Mouse (Mus musculus) liver, embryonic 15.5 days (tissue): ENCODE measurements at regions not wholly inside any gene's neighbourhood (a gene's known extent, or its start where the extent isn't known, plus 50 kb on each side); places are given as distances from the start of the nearest gene placed in this dataset.

Experiments
- ATAC-seq: fragments of 200-750 bp; cut with Nextera tagmentation; 2 replicates; pipeline ENCODE4 v1.8.0; 2017; ENCODE audit warnings: moderate number of reproducible peaks, mild to moderate bottlenecking, moderate library complexity; ENCODE audit not compliant: insufficient read depth
- H3K27ac ChIP-seq: fragments of 300-500 bp; sonication (generic); replicated peaks from 2 replicates; pipeline ENCODE4 v1.5.1; 2015; ENCODE audit warnings: mild to moderate bottlenecking, inconsistent platforms
- H3K27me3 ChIP-seq: fragments of 300-500 bp; sonication (generic); 2 replicates; pipeline ENCODE4 v1.6.1; 2015; ENCODE audit warnings: mild to moderate bottlenecking, inconsistent platforms
- H3K36me3 ChIP-seq: fragments of 300-500 bp; sonication (generic); replicated peaks from 2 replicates; pipeline ENCODE4 v1.6.1; 2015; ENCODE audit warnings: moderate library complexity, mild to moderate bottlenecking, inconsistent platforms
- H3K4me1 ChIP-seq: fragments of 300-500 bp; sonication (generic); replicated peaks from 2 replicates; pipeline ENCODE4 v1.6.1; 2015; ENCODE audit warnings: inconsistent platforms
- H3K4me2 ChIP-seq: fragments of 300-500 bp; sonication (generic); 2 replicates; pipeline ENCODE4 v1.6.1; 2015; ENCODE audit warnings: moderate library complexity, mild to moderate bottlenecking, inconsistent platforms
- H3K4me3 ChIP-seq: fragments of 300-500 bp; sonication (generic); replicated peaks from 2 replicates; pipeline ENCODE4 v1.5.1; 2015; ENCODE audit warnings: mild to moderate bottlenecking, inconsistent platforms
- H3K9ac ChIP-seq: fragments of 300-500 bp; sonication (generic); 2 replicates; pipeline ENCODE4 v1.6.1; 2015; ENCODE audit warnings: moderate library complexity, mild to moderate bottlenecking, inconsistent platforms
- H3K9me3 ChIP-seq: fragments of 300-500 bp; sonication (generic); replicated peaks from 2 replicates; pipeline ENCODE4 v1.6.1; 2016; ENCODE audit warnings: inconsistent platforms
- WGBS: fragments of 180-500 bp; shearing (Covaris S2); methylation state at CpG from one replicate; pipeline ENCODE4 v1.1.7; 2015; ENCODE audit warnings: mixed read lengths; ENCODE audit not compliant: insufficient replicate concordance; 5-methylcytosine and 5-hydroxymethylcytosine counted together

- H3K4me1 ChIP-seq: no peaks in the 10 kb centered on the region
- no peak overlapping the region for H3K4me3 ChIP-seq
- no peaks in the 10 kb centered on the region for H3K9me3 ChIP-seq
- no peaks in the 10 kb centered on the region for H3K27me3 ChIP-seq
- no peaks in the 10 kb centered on the region for H3K36me3 ChIP-seq
- no peak overlapping the region for H3K9ac ChIP-seq
- H3K27ac ChIP-seq: no peak overlapping the region
- WGBS: 67% methylated on average over 1 of the region's 1 CpGs
- no peak overlapping the region for H3K4me2 ChIP-seq
- no peak for ATAC-seq
Observed at GRCm38 (mm10) chr12:58743800-58744199, 268.0 kb downstream of the Sec23a start.

GRCm38 (mm10) chr12:58728094-58728493 is 283.7 kb downstream of the Sec23a start:
- no peak overlapping the region for H3K27ac ChIP-seq
- H3K4me2 ChIP-seq: no peak overlapping the region
- H3K9ac ChIP-seq: no peak overlapping the region
- no peak overlapping the region for H3K4me3 ChIP-seq
- ATAC-seq: no peak
- H3K4me1 ChIP-seq: no peaks in the 10 kb centered on the region
- H3K9me3 ChIP-seq: no peaks in the 10 kb centered on the region
- no peaks in the 10 kb centered on the region for H3K36me3 ChIP-seq
- no peaks in the 10 kb centered on the region for H3K27me3 ChIP-seq
- 36% methylated on average over 1 of the region's 1 CpGs for WGBS

DNA sequence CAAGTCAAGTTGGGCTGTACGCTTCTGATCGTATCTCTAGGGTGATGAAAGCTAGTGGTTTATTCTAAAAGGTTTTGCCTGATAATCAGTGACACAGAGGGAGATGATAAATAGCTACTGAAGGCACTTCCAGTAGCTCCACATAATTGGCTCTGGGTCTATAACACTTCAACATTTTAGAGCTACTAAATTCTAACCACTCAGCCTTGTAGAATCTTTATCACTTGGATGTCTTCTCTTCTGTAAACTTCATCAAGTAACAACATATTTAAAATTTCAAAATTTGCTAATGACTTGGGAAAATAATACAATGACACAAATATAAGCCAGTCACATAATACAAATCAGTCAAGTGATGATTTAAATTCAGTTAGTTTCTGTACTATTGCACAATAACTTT is 284.3 kb downstream of the Sec23a start:
- no peaks in the 10 kb centered on the region for H3K27me3 ChIP-seq
- no peak overlapping the region for H3K9ac ChIP-seq
- no peak overlapping the region for H3K4me2 ChIP-seq
- no peak for ATAC-seq
- H3K9me3 ChIP-seq: no peaks in the 10 kb centered on the region
- WGBS: 66% methylated on average over 2 of the region's 2 CpGs
- H3K27ac ChIP-seq: no peak overlapping the region
- no peaks in the 10 kb centered on the region for H3K4me1 ChIP-seq
- H3K36me3 ChIP-seq: no peaks in the 10 kb centered on the region
- no peak overlapping the region for H3K4me3 ChIP-seq

GRCm38 (mm10) chr12:58717908-58718307 is 293.9 kb downstream of the Sec23a start:
- H3K4me2 ChIP-seq: no peak overlapping the region
- no peak overlapping the region for H3K27ac ChIP-seq
- no peaks in the 10 kb centered on the region for H3K9me3 ChIP-seq
- H3K9ac ChIP-seq: no peak overlapping the region
- no peak for ATAC-seq
- H3K36me3 ChIP-seq: no peaks in the 10 kb centered on the region
- H3K4me1 ChIP-seq: no peaks in the 10 kb centered on the region
- no peaks in the 10 kb centered on the region for H3K27me3 ChIP-seq
- 68% methylated on average over 6 of the region's 6 CpGs for WGBS
- H3K4me3 ChIP-seq: no peak overlapping the region

- WGBS: 28% methylated on average over 1 of the region's 1 CpGs
Observed at GRCm38 (mm10) chr12:58714207-58714606, 297.6 kb downstream of the Sec23a start.

DNA sequence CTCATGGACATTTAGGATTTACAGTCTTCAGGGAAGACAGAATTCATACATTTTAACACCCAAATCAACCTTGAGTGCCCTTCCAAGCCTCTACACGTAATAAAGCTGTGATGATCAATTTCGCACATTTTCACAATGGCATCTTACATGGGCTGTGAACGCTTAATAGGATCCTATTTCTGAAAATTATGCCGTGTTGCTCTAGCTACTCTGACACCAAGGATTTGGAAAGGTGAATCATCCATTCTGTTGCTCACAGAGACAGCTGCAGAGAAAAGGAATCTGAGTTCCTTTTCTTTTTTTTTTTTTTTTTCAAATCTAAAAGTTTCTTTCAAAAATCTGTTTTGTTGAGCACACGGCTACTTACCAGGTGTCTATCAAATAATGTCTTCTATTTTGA is 316.1 kb downstream of the Sec23a start:
- Histone ChIP-seq H3K4me2 (no peak overlapping the region), H3K9me3 (no peaks in the 10 kb centered on the region), H3K4me3 (no peak overlapping the region), H3K4me1 (no peaks in the 10 kb centered on the region), H3K27ac (no peak overlapping the region), H3K27me3 (no peaks in the 10 kb centered on the region), H3K36me3 (no peaks in the 10 kb centered on the region), H3K9ac (no peak overlapping the region)
- WGBS: 69% methylated on average over 5 of the region's 5 CpGs
- no peak for ATAC-seq

More at GRCm38 (mm10) chr12:58714207-58714606, 297.6 kb downstream of the Sec23a start:
- Histone ChIP-seq H3K27me3 (no peaks in the 10 kb centered on the region), H3K4me3 (no peak overlapping the region), H3K4me1 (no peaks in the 10 kb centered on the region), H3K9me3 (no peaks in the 10 kb centered on the region), H3K4me2 (no peak overlapping the region), H3K36me3 (no peaks in the 10 kb centered on the region), H3K9ac (no peak overlapping the region), H3K27ac (no peak overlapping the region)
- ATAC-seq: no peak

DNA sequence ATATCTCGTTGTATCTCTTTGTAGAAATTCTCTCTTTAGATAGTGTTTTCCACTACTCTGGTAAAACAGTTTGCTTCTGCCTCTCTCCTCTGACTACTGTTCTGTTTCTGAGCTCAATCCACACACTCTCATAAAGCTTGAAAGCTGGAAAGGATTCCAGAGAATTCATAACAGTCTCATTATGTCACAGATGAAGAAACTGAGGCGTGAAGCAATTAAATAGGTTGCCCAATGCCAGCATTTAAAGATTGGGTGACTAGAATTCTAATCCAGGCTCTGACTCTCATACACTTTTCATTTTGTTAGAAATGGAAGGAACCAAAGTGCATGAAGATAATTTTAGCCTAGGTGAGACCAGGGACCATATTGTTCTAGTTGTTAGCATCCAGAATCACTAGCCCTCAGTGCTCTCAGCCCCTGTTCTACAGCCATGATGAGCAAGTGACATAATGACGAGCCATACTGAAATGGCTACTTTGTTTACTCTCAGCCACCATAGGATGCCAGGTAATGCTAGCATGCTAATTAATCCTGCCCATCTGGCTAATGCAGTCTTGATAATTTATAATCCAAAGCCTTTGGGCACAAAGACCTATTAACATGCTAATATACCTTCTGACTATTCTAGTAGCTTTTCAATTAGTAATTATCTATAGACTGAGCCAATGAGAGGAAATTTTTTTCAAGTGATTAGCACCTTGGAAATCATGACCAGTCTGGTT is 341.7 kb downstream of the Sec23a start:
- no peaks in the 10 kb centered on the region for H3K27me3 ChIP-seq
- H3K36me3 ChIP-seq: no peaks in the 10 kb centered on the region
- no peaks in the 10 kb centered on the region for H3K4me1 ChIP-seq
- H3K4me3 ChIP-seq: no peak overlapping the region
- 54% methylated on average over 3 of the region's 3 CpGs for WGBS
- H3K9ac ChIP-seq: no peak overlapping the region
- H3K4me2 ChIP-seq: no peak overlapping the region
- H3K9me3 ChIP-seq: no peaks in the 10 kb centered on the region
- no peak overlapping the region for H3K27ac ChIP-seq
- no peak for ATAC-seq

DNA sequence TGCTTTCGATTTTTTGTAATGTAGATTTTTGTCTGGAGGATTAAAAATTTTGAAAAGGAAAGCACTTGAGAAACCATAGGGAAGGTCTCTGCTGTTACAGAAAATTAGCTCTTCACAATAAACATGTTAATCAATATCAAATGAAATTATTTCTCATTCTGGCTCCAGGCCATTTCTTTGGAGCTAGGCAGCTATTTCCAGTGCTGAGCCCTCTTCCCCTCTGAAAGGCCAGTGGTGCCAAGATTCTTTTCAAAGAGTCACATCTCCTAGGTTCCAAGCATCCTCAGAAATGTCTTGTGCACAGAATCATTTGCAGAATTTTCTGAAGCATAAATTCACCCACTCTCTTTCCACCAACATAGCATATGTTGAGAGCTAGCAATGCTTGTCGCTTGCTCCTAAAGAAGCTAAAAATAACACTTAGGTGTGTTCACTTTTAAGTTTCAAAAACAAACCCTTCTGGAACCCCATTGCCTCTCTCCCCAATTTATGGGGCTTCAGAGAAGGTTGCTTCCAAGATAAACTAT is 357.2 kb downstream of the Sec23a start:
- ATAC-seq: no peak
- no peaks in the 10 kb centered on the region for H3K27me3 ChIP-seq
- no peak overlapping the region for H3K9ac ChIP-seq
- H3K4me1 ChIP-seq: no peaks in the 10 kb centered on the region
- no peak overlapping the region for H3K4me2 ChIP-seq
- H3K4me3 ChIP-seq: no peak overlapping the region
- no peak overlapping the region for H3K27ac ChIP-seq
- H3K36me3 ChIP-seq: no peaks in the 10 kb centered on the region
- no peaks in the 10 kb centered on the region for H3K9me3 ChIP-seq
- 77% methylated on average over 2 of the region's 2 CpGs for WGBS

DNA sequence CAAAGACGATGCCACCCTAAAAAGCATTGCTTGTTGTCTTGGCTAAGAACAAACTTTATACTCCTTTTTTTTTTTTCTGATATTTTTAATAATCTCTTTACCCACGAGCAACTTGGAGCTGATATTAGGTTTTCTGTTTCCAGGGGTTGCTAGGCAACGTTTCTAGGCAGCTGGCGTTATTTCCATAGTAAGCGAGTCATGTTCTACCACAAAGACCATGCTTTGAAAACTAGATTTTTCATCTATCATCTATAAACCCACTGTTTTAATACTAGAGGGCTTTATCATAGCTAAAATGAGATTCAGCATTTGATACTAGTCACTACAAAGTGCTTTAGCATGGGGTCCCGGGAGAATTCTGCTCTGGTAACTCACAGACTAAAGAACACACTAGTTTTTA is 358.1 kb downstream of the Sec23a start:
- Histone ChIP-seq H3K27ac (no peak overlapping the region), H3K27me3 (no peaks in the 10 kb centered on the region), H3K9me3 (no peaks in the 10 kb centered on the region), H3K36me3 (no peaks in the 10 kb centered on the region), H3K4me1 (no peaks in the 10 kb centered on the region), H3K4me2 (no peak overlapping the region), H3K9ac (no peak overlapping the region), H3K4me3 (no peak overlapping the region)
- WGBS: 66% methylated on average over 6 of the region's 6 CpGs
- ATAC-seq: no peak

DNA sequence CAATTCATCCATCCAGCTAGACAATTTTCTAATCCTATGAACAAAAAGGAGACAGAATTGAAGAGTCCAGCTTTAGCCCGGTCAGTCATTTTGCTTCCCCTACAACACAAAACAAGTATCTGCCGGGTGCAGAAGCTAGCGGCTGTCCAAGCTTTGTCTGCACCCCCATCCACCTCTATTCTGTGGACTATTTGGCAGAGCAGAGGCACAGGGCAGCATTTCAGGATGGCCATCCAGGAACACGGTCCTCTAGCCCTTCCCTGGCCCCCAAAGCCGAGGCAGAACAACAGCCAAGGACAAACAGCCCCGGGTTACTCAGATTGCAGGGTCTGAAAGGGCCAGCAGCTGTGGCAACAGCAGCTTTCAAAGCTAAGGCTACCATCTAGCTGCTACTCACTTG is 358.6 kb downstream of the Sec23a start:
- H3K4me2 ChIP-seq: no peak overlapping the region
- no peaks in the 10 kb centered on the region for H3K36me3 ChIP-seq
- 59% methylated on average over 6 of the region's 6 CpGs for WGBS

DNA sequence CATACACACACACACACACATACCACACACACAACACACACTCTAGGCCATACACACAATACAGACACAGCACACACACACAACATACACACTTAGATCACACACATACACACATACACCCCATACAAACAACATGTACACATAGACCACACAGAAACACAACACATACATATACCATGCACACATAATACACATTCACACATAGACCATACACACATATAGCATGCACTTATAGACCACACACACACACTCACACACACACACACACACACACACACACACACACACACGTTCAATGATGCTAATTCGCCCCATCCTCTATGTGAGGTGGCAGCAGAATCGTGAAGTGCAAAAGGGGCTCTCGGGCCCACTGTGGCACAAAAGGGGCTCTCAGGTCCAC is 359.1 kb downstream of the Sec23a start:
- Histone ChIP-seq H3K4me1 (no peaks in the 10 kb centered on the region), H3K9me3 (no peaks in the 10 kb centered on the region), H3K4me3 (no peak overlapping the region), H3K27me3 (no peaks in the 10 kb centered on the region), H3K9ac (no peak overlapping the region), H3K4me2 (no peak overlapping the region), H3K27ac (no peak overlapping the region), H3K36me3 (no peaks in the 10 kb centered on the region)
- no peak for ATAC-seq
- 76% methylated on average over 4 of the region's 4 CpGs for WGBS

More for the DNA sequence above, 358.6 kb downstream of the Sec23a start:
- no peak for ATAC-seq
- Histone ChIP-seq H3K4me3 (no peak overlapping the region), H3K9me3 (no peaks in the 10 kb centered on the region), H3K9ac (no peak overlapping the region), H3K4me1 (no peaks in the 10 kb centered on the region), H3K27me3 (no peaks in the 10 kb centered on the region), H3K27ac (no peak overlapping the region)

GRCm38 (mm10) chr12:58648322-58648721 is 363.5 kb downstream of the Sec23a start:
- ATAC-seq: no peak
- H3K4me1 ChIP-seq: no peaks in the 10 kb centered on the region
- no peaks in the 10 kb centered on the region for H3K27me3 ChIP-seq
- no peak overlapping the region for H3K4me2 ChIP-seq
- H3K27ac ChIP-seq: no peak overlapping the region
- no peaks in the 10 kb centered on the region for H3K36me3 ChIP-seq
- no peaks in the 10 kb centered on the region for H3K9me3 ChIP-seq
- WGBS: 39% methylated on average over 4 of the region's 4 CpGs
- no peak overlapping the region for H3K4me3 ChIP-seq
- no peak overlapping the region for H3K9ac ChIP-seq
